Mouse (Mus musculus) spleen, adult 2 months (tissue): ENCODE data around the gene Trp63.

ENCODE experiments used
- CTCF ChIP-seq: fragments of 200-500 bp; IDR thresholded peaks from 2 replicates; pipeline ENCODE4 v1.5.1; 2011; ENCODE audit warnings: mild to moderate bottlenecking, inconsistent platforms; ENCODE audit not compliant: insufficient read depth, insufficient read length, insufficient replicate concordance; ENCODE audit errors: extremely low read depth
- POLR2A ChIP-seq: fragments of 200-500 bp; IDR thresholded peaks from 2 replicates; pipeline ENCODE4 v1.6.1; 2011; ENCODE audit warnings: low read depth, low read length, inconsistent platforms

- no peak for TF ChIP-seq CTCF
- no peak for TF ChIP-seq POLR2A
Measured at GRCm38 (mm10) chr16:25784246-25784645, 100.7 kb downstream of the Trp63 start.
